Mouse (Mus musculus): ENCODE measurements around the gene Kmt2c.
"Not testable (repeated sequence)": the region's sequence is repeated elsewhere in the genome, so short reads cannot be mapped to it uniquely, and the experiment has no call there.

Kmt2c gene

DNA sequence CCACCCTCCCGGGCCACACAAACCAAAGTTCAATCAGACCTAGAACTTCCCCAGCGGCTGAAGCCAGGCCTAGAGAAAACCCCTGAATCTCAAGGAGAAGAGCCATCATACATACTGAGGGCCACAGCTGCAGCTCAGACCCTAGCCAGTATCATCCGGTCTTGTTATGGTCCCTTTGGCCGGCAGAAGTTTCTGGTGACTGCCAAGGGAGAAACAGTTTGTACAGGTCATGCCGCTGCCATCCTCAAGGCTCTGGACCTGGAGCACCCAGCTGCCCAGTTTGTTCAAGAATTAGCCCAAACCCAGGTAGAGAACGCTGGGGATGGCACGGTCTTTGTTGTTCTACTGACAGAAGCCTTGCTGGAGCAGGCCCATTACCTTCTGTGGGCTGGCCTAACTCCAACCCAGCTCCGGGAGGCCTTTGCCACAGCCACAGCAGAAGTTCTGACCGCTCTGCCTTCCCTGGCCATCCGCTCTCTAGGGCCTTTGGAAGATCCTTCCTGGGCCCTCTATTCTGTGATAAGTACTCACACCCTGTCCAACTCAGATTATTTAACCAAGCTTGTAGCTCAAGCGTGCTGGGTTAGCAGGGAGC is 17.8 kb upstream of the Kmt2c start:
- DNase-seq (ENCODE audit: low read depth, low spot score), result no peak

GRCm38 (mm10) chr5:25515767-25516166 is 17.2 kb upstream of the Kmt2c start, which contains the start of gene Cct8l1:
Gene Cct8l1, plus strand, starts transcription at chr5:25516067.
- no peak for DNase-seq (ENCODE audit: low read depth, low spot score)

- DNase-seq (ENCODE audit: low read depth, low spot score), result no peak
Measured at GRCm38 (mm10) chr5:25506041-25506440, 7.5 kb upstream of the Kmt2c start.

DNA sequence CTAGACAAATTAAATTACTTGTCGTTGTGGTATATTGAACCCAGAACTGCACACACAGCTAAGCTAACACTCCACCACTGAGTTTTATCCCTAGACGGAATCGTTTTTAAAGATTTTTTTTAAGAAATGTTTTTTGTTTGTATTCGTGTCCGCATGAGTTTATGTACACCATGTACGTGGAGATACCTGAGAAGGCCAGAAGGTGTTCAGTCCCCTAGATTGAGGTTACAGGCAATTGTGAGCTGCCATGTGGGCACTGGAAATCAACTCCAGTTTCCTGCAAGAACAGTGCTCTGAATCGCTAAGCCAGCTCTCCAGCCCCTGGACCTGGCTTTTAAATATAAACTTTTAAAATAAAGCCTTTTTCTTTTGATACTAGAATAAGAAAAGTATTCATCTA is 2.1 kb upstream of the Kmt2c start:
- no peak for DNase-seq (ENCODE audit: low read depth, low spot score)

DNA sequence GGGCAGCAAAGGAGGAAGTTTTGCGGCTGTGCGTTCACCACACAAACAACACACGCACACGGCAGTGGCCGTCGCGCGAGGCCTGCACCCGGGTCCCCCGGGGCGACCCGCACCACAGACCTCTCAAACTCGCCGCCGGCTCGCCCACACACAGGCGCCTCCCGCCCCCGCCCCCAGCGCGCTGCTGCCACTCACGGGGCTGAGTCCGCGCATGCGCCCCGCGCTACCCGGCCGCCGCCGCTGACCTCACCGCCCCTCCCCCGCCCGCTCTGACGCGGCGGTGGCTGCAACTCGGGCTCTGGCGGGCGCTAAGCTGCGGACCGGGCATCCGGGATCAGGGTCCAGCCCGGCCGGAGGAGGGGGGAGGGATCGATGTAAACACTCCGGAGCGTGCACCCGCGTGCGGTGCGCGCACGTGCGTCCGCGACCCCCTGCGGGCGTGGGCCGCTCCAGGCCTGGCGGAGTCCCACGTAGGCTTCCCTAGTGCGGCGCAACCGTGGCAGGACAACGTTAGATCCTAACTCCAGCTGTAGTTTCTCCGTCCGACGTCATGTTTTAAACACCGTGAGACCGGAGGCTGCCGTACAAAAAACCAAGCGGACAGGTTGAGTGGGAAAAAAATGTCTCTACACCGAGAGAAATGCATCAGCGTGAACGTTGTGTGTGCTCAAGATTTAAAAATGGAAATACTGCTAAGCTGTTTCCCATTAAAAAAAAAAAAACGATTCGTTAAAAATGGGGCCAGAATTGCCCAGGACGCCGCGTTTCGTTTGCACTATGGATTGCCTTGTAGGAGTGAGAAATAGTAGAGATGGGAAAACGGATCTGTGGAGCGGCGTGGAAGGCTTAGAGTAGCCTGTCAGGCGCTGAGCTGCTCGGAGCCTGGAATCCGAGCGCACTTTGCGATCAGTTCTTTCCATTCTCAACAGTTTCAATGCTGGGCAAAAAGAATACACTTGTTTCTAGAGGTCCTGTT is 1.1 kb upstream of the Kmt2c start:
- DNase-seq (ENCODE audit: low read depth, low spot score), result peak; percentile 94

DNA sequence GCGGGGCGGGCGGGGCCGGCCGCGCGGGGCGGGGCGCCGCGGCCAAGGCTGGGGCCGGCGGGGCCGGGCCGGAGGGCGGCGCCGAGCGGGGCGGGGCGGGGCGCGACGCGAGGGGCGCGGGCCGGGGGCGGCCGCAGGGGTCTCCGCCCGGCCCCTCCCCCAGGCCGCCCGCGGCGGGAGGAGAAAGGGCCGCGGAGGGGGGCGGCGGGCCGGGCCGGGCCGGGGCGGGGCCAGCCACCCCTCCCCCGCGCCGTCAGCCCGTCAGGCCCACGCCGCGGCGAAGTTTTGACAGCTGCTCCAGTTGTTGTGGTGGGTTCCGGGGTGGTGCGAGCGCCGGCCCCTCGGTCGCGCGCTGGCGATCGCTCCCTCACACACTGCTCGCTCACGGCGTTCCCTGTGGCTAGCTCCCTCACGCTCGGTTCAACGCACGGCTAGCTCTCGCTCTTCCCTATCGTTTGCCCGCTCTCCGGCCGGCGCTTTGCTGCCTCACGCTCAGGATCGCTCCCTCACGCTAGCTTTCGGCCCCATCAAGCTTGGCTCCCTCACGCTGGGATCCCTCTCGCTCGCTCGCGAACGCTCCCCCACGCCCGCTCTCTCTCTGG is 339 bp upstream of the Kmt2c start:
- DNase-seq (ENCODE audit: low read depth, low spot score), result peak; percentile 68

DNA sequence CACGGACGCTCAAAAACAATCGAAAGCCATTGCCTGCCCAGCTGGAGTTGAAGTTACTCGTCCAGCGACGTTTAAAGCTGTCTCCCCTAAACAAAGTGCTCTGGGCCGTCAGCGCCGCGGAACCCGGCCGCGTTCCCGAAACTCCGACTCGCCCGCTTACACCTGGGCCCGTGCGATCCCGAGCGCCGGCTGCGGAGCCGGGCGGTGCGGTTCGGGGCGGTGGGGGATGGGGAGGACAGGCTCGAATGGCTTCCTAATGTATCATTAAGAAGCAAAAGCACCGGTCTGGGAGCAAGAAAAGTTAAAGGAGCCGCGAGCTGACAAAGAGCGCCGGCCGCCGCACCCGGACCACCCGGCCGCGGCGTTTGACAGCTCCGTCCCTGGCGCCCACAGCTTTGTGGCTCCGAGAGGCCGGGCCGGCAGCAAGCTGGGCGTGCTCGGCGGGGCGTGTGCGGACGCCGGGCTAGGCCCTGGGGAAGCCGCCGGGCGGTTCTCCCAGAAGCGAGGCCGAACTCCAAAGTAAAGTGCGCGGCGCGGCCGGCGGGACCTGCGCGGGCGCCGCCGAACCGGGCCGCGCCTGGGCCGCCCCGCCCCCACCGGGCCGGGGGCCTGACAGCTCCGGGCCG is 750 bp downstream of the Kmt2c start:
- DNase-seq (ENCODE audit: low read depth, low spot score), result peak; percentile 28

DNA sequence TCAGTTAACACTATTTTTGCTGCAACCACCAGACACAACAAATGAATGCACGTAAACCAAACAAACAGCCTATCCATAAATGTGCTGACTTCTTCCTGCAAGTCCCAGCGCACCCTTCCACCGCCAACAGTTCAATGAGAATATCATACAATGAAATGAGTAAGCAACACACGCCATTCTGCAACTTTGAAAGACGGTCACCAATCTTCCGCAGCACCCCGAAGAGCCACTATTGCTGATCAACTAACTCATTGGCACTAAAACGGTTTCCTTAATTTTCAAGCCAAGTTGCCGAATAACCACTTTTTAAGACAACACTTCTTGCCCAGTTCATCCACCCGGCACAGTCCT is 1.2 kb downstream of the Kmt2c start:
- DNase-seq (ENCODE audit: low read depth, low spot score), result peak; percentile 14

GRCm38 (mm10) chr5:25496652-25497051 is 1.9 kb downstream of the Kmt2c start:
- no peak for DNase-seq (ENCODE audit: low read depth, low spot score)

GRCm38 (mm10) chr5:25478863-25479262 is 19.7 kb downstream of the Kmt2c start:
- DNase-seq (ENCODE audit: low read depth, low spot score), result no peak

DNA sequence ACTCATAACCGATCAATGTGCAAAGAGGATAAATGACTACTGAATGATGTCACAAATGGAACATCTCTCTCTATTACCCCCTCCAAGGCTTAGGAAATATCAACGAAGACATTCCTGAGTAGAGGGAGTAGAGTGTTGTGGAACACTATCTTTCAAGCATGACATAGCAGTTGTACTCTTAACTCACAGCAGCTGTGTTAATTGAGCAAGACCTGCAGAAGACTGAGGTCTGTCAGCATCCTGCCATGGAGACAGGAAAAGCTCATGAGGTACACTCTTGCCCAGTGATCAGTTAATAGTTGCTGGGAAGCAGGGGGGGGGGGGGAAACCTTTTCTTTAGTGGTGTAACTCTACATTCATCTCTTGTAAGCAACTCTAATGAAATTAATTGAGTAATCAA is 22.8 kb downstream of the Kmt2c start:
- DNase-seq (ENCODE audit: low read depth, low spot score), result no peak

DNA sequence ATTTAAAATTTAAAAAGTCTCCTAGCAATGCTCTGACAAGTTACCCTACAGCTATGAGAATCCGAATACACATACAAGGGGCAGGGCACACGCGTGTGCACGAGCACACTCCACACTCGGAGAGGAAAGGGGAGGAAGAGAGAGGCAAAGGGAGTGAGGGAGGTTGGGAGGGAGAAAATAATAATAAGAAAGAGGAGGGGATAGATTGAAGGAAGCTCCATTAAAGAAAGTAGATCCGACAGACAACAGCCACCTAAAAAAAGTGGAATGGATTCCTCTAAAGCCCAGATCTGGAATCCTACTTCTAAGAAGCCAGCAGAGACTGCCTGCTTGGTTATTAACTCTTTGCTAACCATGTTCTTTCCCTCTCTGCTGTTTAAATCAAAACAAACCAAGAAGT is 26.5 kb downstream of the Kmt2c start:
- DNase-seq (ENCODE audit: low read depth, low spot score), result peak; percentile 48

DNA sequence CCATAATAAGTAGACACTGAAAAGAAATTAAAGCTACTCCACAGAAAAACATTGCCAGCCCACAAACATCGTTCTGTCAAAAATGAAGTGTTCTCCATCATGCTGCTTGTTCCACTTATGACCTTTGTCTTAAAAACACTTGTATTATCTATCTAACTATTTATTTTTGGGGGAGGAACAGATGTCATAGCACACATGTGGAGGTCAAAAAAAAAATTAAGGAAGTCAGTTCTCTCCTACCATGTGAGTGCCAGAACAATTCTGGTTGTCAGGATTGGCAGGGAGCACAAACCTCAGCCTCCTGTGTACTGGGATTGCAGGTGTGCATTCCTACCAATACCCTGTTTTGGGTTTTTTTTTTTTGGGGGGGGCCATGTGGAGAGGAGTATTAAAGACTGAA is 36.6 kb downstream of the Kmt2c start:
- DNase-seq (ENCODE audit: low read depth, low spot score), result no peak

DNA sequence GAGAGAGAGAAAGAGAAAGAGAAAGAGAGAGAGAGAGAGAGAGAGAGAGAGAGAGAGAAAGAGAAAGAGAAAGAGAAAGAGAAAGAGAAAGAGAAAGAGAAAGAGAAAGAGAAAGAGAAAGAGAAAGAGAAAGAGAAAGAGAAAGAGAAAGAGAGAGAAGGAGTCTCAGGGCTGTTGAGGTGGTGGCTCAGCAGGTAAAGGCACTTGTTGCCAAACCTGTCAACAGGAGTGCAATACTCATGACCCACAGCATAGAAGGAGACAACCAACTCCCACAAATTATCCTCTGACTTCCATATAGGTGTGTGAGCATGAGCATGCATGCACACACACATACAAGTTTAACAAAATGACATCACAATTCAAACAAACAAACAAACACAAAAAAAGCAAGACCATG is 43.2 kb downstream of the Kmt2c start:
- not testable (repeated sequence) for DNase-seq (ENCODE audit: low read depth, low spot score)

DNA sequence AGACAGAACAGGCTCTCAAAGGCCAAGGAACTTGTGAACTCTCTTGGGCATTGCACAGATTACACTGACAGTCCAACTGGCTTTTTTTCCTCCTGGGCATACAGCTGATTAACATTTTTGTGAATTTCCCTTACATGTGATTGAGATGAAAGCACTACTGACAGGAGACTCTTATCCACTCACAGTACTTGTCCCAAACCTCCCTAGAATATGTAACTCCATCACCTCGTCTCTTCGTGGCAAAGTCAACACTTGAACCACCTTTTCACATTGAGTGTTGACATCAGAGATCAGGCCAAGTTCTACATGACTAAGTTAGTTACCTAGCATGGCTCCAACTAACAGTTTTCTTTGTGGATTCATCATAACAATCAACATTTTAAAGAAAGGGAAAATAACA is 45.9 kb downstream of the Kmt2c start:
- DNase-seq (ENCODE audit: low read depth, low spot score), result no peak

GRCm38 (mm10) chr5:25437508-25437907 is 61.1 kb downstream of the Kmt2c start:
- DNase-seq (ENCODE audit: low read depth, low spot score), result no peak

- DNase-seq (ENCODE audit: low read depth, low spot score), result peak; percentile 54
Measured at GRCm38 (mm10) chr5:25436081-25436480, 62.5 kb downstream of the Kmt2c start.

- no peak for DNase-seq (ENCODE audit: low read depth, low spot score)
Measured at GRCm38 (mm10) chr5:25422576-25422975, 76.0 kb downstream of the Kmt2c start.

- DNase-seq (ENCODE audit: low read depth, low spot score), result peak; percentile 28
Measured at GRCm38 (mm10) chr5:25420601-25421000, 78.0 kb downstream of the Kmt2c start.

GRCm38 (mm10) chr5:25415382-25415781 is 83.2 kb downstream of the Kmt2c start:
- no peak for DNase-seq (ENCODE audit: low read depth, low spot score)

- no peak for DNase-seq (ENCODE audit: low read depth, low spot score)
Measured at GRCm38 (mm10) chr5:25396727-25397126, 101.9 kb downstream of the Kmt2c start.

DNA sequence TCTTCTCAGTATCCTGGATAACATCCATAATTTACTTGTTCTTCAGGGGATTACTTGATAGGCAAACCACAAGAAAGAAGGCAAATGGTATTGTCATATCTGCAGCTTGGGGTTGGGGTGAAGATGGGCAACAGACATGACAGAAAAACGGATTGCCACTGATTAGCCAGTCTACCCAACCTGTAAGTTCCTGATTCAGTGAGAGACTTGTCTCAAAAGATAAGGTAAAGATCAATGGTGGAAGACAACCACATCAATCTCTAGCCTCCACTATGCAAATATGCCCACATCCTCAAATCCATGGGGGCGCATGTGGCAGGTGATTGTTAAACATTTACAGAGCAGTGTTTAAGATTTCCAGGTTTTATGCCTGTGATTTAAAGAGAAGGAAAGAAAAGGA is 105.9 kb downstream of the Kmt2c start:
- DNase-seq (ENCODE audit: low read depth, low spot score), result no peak
